Mouse (Mus musculus) liver, postnatal 0 days (tissue): ENCODE measurements around the gene Il1r1. TPM values are rescaled to one million over a fixed set of nuclear protein-coding genes. Genes with fewer than 3 reads are reported as not detected.

Experiments
- ATAC-seq: fragments of 200-750 bp; cut with Nextera tagmentation; 2 replicates; pipeline ENCODE4 v1.8.0; 2017; ENCODE audit warnings: mild to moderate bottlenecking, moderate library complexity
- DNase-seq: peaks from one replicate; pipeline ENCODE4 v3.0.0-alpha.2; 2016
- H3K27ac ChIP-seq: fragments of 300-500 bp; sonication (generic); 2 replicates; pipeline ENCODE4 v1.5.1; 2014; ENCODE audit warnings: antibody characterized with exemption, moderate library complexity, mild to moderate bottlenecking, low read depth
- H3K27me3 ChIP-seq: fragments of 300-500 bp; sonication (generic); 2 replicates; pipeline ENCODE4 v1.6.1; 2014; ENCODE audit warnings: low read length, control low read depth, mixed read lengths; ENCODE audit not compliant: insufficient read depth
- H3K36me3 ChIP-seq: fragments of 300-500 bp; sonication (generic); replicated peaks from 2 replicates; pipeline ENCODE4 v1.6.1; 2014; ENCODE audit warnings: mild to moderate bottlenecking, control low read depth, low read length, moderate library complexity, mixed read lengths; ENCODE audit not compliant: insufficient read depth
- H3K4me1 ChIP-seq: fragments of 300-500 bp; sonication (generic); 2 replicates; pipeline ENCODE4 v1.6.1; 2014; ENCODE audit warnings: antibody characterized with exemption, mild to moderate bottlenecking, control low read depth; ENCODE audit not compliant: insufficient read depth
- H3K4me2 ChIP-seq: fragments of 300-500 bp; sonication (generic); 2 replicates; pipeline ENCODE4 v1.6.1; 2014; ENCODE audit warnings: low read depth, mild to moderate bottlenecking, low read length, moderate library complexity, mixed read lengths
- H3K4me3 ChIP-seq: fragments of 300-500 bp; sonication (generic); 2 replicates; pipeline ENCODE4 v1.5.1; 2014; ENCODE audit warnings: low read depth, low read length
- H3K9ac ChIP-seq: fragments of 300-500 bp; sonication (generic); replicated peaks from 2 replicates; pipeline ENCODE4 v1.6.1; 2014; ENCODE audit warnings: mild to moderate bottlenecking, moderate library complexity
- H3K9me3 ChIP-seq: fragments of 300-500 bp; sonication (generic); 2 replicates; pipeline ENCODE4 v1.6.1; 2016; ENCODE audit warnings: mild to moderate bottlenecking, control low read depth, low read length, mixed read lengths
- CTCF ChIP-seq: sonication (generic); IDR thresholded peaks from 2 replicates; pipeline ENCODE4 v1.5.1; 2016; ENCODE audit warnings: antibody characterized with exemption, low read depth
- EP300 ChIP-seq: IDR thresholded peaks from 2 replicates; pipeline ENCODE4 v1.6.1; 2016; ENCODE audit warnings: antibody characterized with exemption, low read depth, mild to moderate bottlenecking
- WGBS: fragments of 180-500 bp; shearing (Covaris S2); extraction: QIAGEN DNeasy Blood & Tissue Kit; methylation state at CpG from one replicate; pipeline ENCODE4 v1.1.7; 2014; ENCODE audit not compliant: insufficient replicate concordance; 5-methylcytosine and 5-hydroxymethylcytosine counted together
- polyA plus RNA-seq: library from polyadenylated mRNA; unstranded; fragments of >200 nt; fragmentation: Nextera tagmentation; extraction: Ambion mirVana; gene quantifications from 2 replicates; pipeline ENCODE4 v1.2.1, GENCODE M21; 2015

Il1r1 gene
- polyA plus RNA-seq, 1 experiment from 2014 or later = 15.1 TPM

DNA sequence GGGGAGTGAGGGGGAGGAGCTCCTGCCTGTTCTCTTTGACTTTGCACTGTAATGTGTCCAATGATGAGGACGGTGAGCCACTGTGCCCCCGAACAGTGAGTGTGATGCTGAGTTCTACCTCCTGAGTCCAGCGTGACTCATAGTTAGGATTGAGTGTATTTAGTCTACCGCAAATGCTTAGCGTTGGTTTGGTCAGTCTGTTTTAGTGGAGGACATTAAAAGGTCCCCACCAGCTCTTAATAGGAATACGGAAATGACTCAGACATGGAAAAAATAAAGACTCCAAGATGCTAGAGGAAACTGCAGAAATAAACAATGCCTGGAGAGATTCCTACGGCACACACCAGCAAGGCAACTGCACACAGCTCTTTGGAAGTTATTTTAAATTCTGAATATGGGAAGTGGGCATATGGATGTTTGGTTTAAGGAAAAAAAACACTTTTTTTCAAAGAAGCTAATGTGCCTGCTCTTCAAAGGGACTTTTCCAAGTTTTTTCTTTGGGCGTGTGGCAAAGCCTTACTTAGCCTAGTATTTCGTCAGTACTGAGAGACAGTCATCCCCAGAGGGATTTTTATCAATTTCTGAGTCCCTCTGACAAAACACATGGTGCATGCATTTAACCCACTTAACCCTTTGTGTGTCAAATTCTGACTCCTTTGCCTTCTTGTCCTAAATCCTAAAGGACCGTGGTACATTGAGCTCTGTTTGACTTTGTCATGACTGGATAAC is 50.6 kb downstream of the Il1r1 start:
- H3K27ac ChIP-seq = no peak overlapping the region
- no peak overlapping the region for H3K4me3 ChIP-seq
- H3K36me3 ChIP-seq = peaks cover 6% of the 10 kb centered on the region; the same call in 1 of the 2 replicates
- TF ChIP-seq EP300 (no peak), CTCF (no peak)
- no peak overlapping the region for H3K9ac ChIP-seq
- WGBS = 56% methylated on average over 10 of the region's 10 CpGs
- no peak for DNase-seq
- no peaks in the 10 kb centered on the region for H3K27me3 ChIP-seq
- no peaks in the 10 kb centered on the region for H3K9me3 ChIP-seq
- no peak overlapping the region for H3K4me2 ChIP-seq
- ATAC-seq = peak; percentile 17; the same call in 1 of the 2 replicates
- peaks cover 18% of the 10 kb centered on the region for H3K4me1 ChIP-seq

- H3K27ac ChIP-seq = no peak overlapping the region
- TF ChIP-seq CTCF = no peak
- no peak for TF ChIP-seq EP300
- no peak overlapping the region for H3K4me3 ChIP-seq
- no peak overlapping the region for H3K9ac ChIP-seq
- no peaks in the 10 kb centered on the region for H3K9me3 ChIP-seq
- peaks cover 3% of the 10 kb centered on the region; the same call in 1 of the 2 replicates for H3K4me1 ChIP-seq
- H3K36me3 ChIP-seq = peaks cover 13% of the 10 kb centered on the region
- no peak overlapping the region for H3K4me2 ChIP-seq
- 47% methylated on average over 4 of the region's 4 CpGs for WGBS
- no peak for DNase-seq
- ATAC-seq = no peak
- H3K27me3 ChIP-seq = no peaks in the 10 kb centered on the region
These were observed 53.1 kb downstream of the Il1r1 start for GRCm38 (mm10) chr1:40277944-40278343.

GRCm38 (mm10) chr1:40278720-40279119 is 53.8 kb downstream of the Il1r1 start:
- DNase-seq (no peak), ATAC-seq (no peak)
- no peaks in the 10 kb centered on the region for H3K27me3 ChIP-seq
- H3K36me3 ChIP-seq = peaks cover 13% of the 10 kb centered on the region
- no peak overlapping the region for H3K27ac ChIP-seq
- TF ChIP-seq CTCF (no peak), EP300 (no peak)
- H3K4me2 ChIP-seq = no peak overlapping the region
- no peaks in the 10 kb centered on the region for H3K9me3 ChIP-seq
- no peak overlapping the region for H3K4me3 ChIP-seq
- H3K4me1 ChIP-seq = peaks cover 3% of the 10 kb centered on the region; the same call in 1 of the 2 replicates
- 71% methylated on average over 2 of the region's 2 CpGs for WGBS
- no peak overlapping the region for H3K9ac ChIP-seq

GRCm38 (mm10) chr1:40279182-40279743 is 54.4 kb downstream of the Il1r1 start:
- Histone ChIP-seq H3K4me3 (no peak overlapping the region), H3K27me3 (no peaks in the 10 kb centered on the region), H3K27ac (no peak overlapping the region), H3K9ac (no peak overlapping the region), H3K36me3 (peaks cover 13% of the 10 kb centered on the region), H3K4me2 (no peak overlapping the region), H3K4me1 (peaks cover 3% of the 10 kb centered on the region; the same call in 1 of the 2 replicates), H3K9me3 (no peaks in the 10 kb centered on the region)
- TF ChIP-seq CTCF (no peak), EP300 (no peak)
- WGBS = 77% methylated on average over 11 of the region's 11 CpGs
- ATAC-seq (no peak), DNase-seq (no peak)

DNA sequence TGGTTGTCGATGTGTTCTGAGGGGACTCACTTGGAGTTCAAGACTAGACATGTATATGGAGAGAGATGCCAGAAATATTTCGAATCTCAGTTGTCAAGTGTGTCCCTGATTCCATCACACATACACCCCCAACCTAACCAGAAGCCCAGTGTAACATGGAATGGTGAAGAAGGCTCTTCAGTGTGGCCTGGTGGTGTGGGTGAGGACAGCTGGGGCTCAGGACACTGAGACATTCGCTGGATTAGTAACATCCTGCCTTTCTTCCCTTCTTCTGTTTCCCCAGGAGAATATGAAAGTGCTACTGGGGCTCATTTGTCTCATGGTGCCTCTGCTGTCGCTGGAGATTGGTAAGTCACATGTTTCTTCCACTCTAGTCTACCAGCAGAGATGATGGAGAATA is 57.1 kb downstream of the Il1r1 start:
- H3K36me3 ChIP-seq = peaks cover 14% of the 10 kb centered on the region

GRCm38 (mm10) chr1:40282394-40282793 is 57.5 kb downstream of the Il1r1 start:
- no peak for DNase-seq
- no peak for ATAC-seq
- no peak overlapping the region for H3K9ac ChIP-seq
- no peaks in the 10 kb centered on the region for H3K9me3 ChIP-seq
- WGBS = 74% methylated on average over 3 of the region's 3 CpGs
- no peak overlapping the region for H3K4me2 ChIP-seq
- TF ChIP-seq CTCF = no peak
- TF ChIP-seq EP300 = no peak
- H3K27me3 ChIP-seq = no peaks in the 10 kb centered on the region
- peaks cover 14% of the 10 kb centered on the region for H3K36me3 ChIP-seq
- peaks cover 3% of the 10 kb centered on the region; the same call in 1 of the 2 replicates for H3K4me1 ChIP-seq
- no peak overlapping the region for H3K27ac ChIP-seq
- H3K4me3 ChIP-seq = no peak overlapping the region

More for the DNA sequence above, 57.1 kb downstream of the Il1r1 start:
- ATAC-seq = no peak
- Histone ChIP-seq H3K4me2 (no peak overlapping the region), H3K27ac (no peak overlapping the region), H3K9me3 (no peaks in the 10 kb centered on the region), H3K4me3 (no peak overlapping the region), H3K4me1 (peaks cover 3% of the 10 kb centered on the region; the same call in 1 of the 2 replicates), H3K27me3 (no peaks in the 10 kb centered on the region), H3K9ac (no peak overlapping the region)
- TF ChIP-seq CTCF (no peak), EP300 (no peak)
- DNase-seq = no peak
- 74% methylated on average over 4 of the region's 4 CpGs for WGBS
